Mouse (Mus musculus) embryonic fibroblast, embryonic 13.5 days (primary cell): ENCODE results near the gene Shld1. TPM values are rescaled to one million over a fixed set of nuclear protein-coding genes. Genes with fewer than 3 reads are reported as not detected.

ENCODE experiments used
- H3K27ac ChIP-seq: 2 replicates; pipeline ENCODE4 v1.5.1; 2012; ENCODE audit warnings: low read length, control low read depth, inconsistent platforms; ENCODE audit not compliant: insufficient read depth
- H3K4me1 ChIP-seq: 2 replicates; pipeline ENCODE4 v1.6.1; 2011; ENCODE audit warnings: low read length; ENCODE audit not compliant: control insufficient read depth, insufficient read depth
- H3K4me3 ChIP-seq: 2 replicates; pipeline ENCODE4 v1.5.1; 2011; ENCODE audit warnings: mild to moderate bottlenecking, control low read depth, low read length; ENCODE audit not compliant: insufficient read depth
- CTCF ChIP-seq: IDR thresholded peaks from 2 replicates; pipeline ENCODE4 v1.5.1; 2011; ENCODE audit warnings: mild to moderate bottlenecking, control low read depth, low read length, moderate library complexity, borderline replicate concordance; ENCODE audit not compliant: insufficient read depth
- POLR2A ChIP-seq: IDR thresholded peaks from 2 replicates; pipeline ENCODE4 v1.6.1; 2011; ENCODE audit warnings: low read depth, mild to moderate bottlenecking, control low read depth, low read length, moderate library complexity
- polyA plus RNA-seq: library from polyadenylated mRNA; stranded (reverse); fragments of >200 nt; gene quantifications from 2 replicates; pipeline ENCODE4 v1.2.4, GENCODE M21; 2011; ENCODE audit warnings: low read depth; ENCODE audit not compliant: missing spikeins, insufficient read length

The Shld1 gene
- 3.1 and 5.3 TPM in 2 replicates for polyA plus RNA-seq

DNA sequence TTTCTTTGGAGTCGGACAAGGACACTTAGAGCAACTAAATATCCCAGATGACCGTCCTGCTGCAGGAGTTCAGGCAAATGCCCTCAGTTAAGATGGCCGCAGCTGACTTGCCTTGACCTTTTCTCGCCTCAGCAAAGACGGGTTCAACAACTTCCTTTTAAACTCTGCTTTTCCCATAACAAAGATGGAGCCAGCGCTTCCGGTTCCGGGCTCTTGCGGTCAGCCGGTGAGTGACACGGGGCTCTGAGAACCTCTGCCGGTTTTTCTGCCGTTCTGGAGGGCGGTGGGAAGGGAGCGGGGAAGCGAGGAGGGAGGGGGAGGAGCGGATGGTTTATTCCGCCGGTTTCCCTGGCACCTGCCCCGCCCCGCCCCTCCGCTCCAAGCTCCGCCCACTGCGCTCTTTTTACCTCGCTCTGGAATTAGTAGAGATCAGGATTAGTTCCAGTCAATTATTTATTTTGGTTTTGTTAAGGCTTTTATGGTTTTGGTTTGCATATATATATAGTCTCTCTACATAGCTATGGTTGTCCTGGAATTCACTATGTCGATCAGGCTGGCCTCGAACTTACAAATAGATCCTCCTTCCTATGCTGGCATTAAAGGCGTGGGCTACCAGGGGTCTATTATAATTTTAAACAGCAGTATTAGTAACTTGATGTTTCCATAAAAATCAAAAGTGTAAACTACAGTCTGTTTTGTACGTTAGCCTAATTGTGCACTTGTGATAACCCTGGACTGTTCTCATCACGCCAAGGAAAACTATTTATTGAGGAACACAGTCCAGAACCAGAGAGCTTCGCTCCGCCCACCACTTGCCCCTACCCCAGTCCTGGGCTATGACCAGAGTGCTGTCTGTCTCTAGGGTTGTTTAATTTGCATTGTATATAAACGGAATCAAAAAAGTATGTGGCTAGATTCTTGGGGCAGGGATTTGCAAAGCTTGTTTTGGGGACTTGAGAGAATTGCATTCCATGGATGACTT is at the start of gene Shld1:
Shld1 (plus strand) TSS at position 176 of the 982 bp plus-strand sequence.
- TF ChIP-seq CTCF: no peak
- TF ChIP-seq POLR2A: peak; percentile 42; the same call in 1 of the 2 replicates
- Histone ChIP-seq H3K4me1 (peaks cover 5% of the 10 kb centered on the region; the same call in 1 of the 2 replicates), H3K4me3 (peak within 1 kb of the TSS; percentile 47), H3K27ac (no peak within 1 kb of the TSS)

DNA sequence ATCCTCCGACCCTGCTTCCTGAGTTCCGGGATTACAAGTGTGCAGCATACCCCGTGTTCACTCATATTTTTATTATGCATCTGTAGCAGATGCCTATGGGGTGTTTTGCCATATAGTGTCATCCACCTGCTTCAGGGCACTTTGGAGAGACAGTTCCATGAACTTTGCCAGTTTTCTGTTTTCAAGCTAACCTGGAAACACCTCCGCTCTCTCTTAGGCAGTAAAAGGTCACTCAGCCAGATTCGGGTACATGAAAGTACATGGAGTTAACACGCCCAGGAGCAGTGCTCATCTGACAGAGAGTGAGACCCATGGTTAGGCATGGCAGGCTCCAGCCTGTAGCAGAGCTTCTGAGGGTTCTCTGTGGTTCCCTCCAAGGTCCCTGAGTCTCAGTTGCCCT is 48.4 kb upstream of the Shld1 start:
- TF ChIP-seq POLR2A: no peak
- no peak for TF ChIP-seq CTCF
- H3K27ac ChIP-seq: no peak overlapping the region
- H3K4me3 ChIP-seq: no peak overlapping the region
- no peaks in the 10 kb centered on the region for H3K4me1 ChIP-seq

DNA sequence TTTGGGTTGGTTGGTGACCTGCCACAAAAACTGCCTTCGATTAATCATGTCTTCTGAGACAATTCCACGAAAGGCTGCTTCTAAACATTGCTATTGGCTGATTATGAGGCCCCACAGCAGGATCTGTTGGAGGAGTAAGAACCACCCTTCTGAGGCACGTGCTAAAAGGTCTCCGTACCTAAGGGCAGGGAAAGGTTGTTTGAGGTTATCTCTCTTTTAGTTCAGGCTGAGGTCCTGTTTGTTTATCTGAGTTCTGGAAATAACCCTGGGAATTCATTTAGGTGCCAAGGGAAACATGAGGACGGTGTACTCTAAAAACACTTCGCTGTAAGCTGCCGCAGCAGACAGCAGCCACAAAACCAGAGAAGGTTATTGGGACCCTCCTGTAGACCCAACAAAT is 47.4 kb upstream of the Shld1 start:
- Histone ChIP-seq H3K4me1 (no peaks in the 10 kb centered on the region), H3K4me3 (no peak overlapping the region), H3K27ac (no peak overlapping the region)
- no peak for TF ChIP-seq CTCF
- no peak for TF ChIP-seq POLR2A

DNA sequence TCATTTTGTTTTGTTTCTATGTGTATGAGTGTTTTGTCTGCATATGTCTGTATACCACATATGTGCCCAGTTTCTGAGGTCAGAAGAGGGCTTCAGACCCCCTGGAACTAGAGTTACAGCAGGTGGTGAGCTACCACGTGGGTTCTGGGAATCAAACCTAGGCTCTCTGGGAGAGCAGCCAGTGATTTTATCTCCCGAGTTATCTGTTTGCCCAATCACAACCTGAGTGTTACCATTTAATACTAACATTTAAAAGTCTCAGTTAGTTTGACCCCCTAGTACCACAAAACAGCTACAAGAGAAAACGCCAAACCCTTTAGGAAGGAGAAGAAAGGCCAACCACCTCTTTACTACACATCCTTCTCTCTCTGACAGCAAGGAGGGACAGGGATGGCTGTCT is 45.5 kb upstream of the Shld1 start:
- no peak overlapping the region for H3K4me3 ChIP-seq
- no peak for TF ChIP-seq CTCF
- no peak for TF ChIP-seq POLR2A

DNA sequence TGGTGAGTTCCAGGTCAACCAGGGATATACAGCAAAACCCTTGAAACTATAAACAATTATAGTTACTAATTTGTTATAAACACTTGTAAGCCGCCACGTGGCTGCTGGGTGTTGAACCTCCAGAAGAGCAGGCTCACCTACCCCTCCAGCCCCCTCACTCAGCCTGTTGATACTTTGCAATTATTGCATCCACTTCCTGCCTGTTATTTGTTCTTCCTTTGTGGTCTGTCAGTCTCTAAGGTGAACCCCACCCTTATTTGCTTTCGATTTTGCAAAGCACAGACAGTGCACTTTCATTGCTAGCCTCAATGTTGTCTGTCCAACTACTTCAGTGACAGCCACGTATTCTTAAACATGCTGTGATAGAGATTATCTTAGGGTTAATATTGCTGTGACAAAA is 43.6 kb upstream of the Shld1 start:
- no peak for TF ChIP-seq POLR2A
- no peak for TF ChIP-seq CTCF
- H3K4me3 ChIP-seq: no peak overlapping the region
- H3K27ac ChIP-seq: no peak overlapping the region
- no peaks in the 10 kb centered on the region for H3K4me1 ChIP-seq

More for the DNA sequence above, 45.5 kb upstream of the Shld1 start:
- no peaks in the 10 kb centered on the region for H3K4me1 ChIP-seq
- H3K27ac ChIP-seq: no peak overlapping the region

DNA sequence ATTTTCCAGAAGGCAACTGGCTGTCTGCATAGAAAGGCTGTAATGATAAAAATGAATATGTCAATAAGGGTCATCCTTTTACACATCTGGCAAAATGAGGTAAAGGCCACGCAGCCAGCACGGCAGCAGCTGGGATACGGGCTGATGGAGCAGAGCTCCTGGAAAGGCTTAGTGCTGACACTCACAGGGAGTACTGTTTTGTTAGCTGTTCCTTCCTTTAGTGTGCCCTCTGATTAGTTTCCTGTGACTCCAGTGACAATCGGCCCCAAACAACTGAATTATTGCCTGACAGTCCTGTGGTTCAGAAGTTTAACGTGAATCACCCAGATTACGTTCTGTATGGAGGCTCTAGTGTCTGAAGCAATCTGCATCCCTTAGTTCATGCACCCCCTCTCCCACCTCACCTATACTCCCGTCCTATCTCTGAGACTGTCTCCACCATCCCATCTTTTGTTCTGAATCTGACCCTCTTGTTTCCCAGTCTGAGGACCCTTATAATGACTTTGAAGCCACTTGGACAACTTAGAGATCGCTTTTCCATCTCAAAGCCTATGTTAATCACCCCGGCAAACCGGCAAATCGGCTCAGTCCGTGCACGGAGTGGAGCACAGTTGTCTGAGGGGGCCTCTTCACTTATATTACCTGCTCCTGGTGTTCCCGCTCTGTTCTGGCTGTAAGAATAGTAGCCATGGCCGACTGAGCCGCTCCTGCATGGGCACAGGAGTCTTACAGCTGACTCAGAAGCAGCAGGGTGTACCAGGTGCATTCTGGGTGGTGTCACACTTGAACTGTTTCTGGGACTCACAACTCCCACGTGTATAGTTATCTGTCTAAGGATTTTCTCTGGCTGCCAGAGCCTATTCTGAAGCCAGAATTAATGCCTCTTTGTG is 39.6 kb upstream of the Shld1 start:
- Histone ChIP-seq H3K27ac (no peak overlapping the region), H3K4me1 (no peaks in the 10 kb centered on the region), H3K4me3 (no peak overlapping the region)
- no peak for TF ChIP-seq CTCF
- TF ChIP-seq POLR2A: no peak

DNA sequence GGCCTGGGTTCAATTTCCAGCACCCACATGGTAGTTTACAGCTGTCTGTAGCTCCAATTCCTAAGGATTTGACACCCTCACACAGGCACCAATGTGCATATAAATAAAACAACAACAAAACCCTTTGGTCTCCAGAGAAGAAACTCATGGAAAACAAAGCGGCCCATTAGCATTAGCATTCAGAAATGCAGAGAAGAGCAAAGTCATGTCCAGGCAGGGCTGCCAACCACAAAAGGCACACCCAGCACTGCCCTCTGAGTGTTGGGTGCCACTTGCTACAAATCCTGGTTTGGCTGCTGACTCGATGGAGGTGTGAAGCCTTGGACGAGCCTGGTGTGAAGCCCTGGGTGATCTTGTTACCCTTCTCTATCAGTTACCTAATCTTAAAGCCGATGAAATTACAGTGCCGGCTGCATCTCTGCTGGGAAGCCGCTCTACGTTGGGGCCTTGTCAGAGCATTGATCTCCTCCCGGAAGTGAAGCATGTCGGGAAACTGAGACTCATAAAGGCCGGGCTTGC is 37.3 kb upstream of the Shld1 start:
- no peak overlapping the region for H3K4me3 ChIP-seq
- TF ChIP-seq CTCF: no peak
- no peak for TF ChIP-seq POLR2A
- no peak overlapping the region for H3K27ac ChIP-seq

DNA sequence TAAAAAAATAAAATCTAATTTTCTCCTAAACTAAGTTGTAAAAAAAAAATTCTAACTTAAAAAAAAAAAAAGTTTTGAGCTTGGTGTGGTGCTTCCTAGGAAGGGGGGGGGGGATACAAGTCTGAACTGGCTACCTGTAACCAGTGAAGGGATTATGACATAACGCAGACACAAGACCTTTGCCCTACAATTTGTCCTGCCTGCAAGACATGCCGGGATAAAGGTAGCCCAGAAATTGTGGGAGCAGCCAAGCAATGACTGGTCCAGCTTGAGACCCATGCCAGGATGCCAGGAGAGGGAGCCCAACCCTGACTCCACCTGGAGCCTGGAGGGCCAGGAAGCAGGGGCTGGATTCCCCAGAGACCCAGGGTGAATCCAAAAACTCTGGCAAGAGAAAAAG is 36.2 kb upstream of the Shld1 start:
- H3K27ac ChIP-seq: no peak overlapping the region
- TF ChIP-seq CTCF (no peak), POLR2A (no peak)

More for the DNA sequence above, 37.3 kb upstream of the Shld1 start:
- no peaks in the 10 kb centered on the region for H3K4me1 ChIP-seq

DNA sequence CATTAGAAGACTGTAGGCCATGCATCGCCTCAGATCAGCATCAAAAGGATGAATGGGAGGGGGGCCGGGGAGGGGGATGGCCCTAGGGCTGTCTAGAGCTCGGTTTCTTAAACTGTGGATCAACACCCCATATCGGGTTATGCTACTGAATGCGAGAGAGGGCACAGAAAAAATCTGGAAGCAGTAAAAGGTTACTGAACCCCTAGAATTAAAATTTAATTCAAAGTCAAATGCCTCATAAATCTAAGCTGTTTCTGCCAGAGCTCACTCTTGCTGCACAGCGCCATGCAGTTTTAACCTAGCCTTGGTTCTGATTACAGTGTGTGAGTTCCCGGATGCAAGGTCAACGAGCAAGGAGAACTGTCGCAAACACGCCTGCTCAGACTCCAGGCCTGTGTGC is 34.3 kb upstream of the Shld1 start:
- no peak overlapping the region for H3K4me3 ChIP-seq
- TF ChIP-seq CTCF: no peak
- no peak for TF ChIP-seq POLR2A
- no peaks in the 10 kb centered on the region for H3K4me1 ChIP-seq
- H3K27ac ChIP-seq: no peak overlapping the region

More for the DNA sequence above, 36.2 kb upstream of the Shld1 start:
- H3K4me3 ChIP-seq: no peak overlapping the region
- no peaks in the 10 kb centered on the region for H3K4me1 ChIP-seq
